In the genomic region with DNA sequence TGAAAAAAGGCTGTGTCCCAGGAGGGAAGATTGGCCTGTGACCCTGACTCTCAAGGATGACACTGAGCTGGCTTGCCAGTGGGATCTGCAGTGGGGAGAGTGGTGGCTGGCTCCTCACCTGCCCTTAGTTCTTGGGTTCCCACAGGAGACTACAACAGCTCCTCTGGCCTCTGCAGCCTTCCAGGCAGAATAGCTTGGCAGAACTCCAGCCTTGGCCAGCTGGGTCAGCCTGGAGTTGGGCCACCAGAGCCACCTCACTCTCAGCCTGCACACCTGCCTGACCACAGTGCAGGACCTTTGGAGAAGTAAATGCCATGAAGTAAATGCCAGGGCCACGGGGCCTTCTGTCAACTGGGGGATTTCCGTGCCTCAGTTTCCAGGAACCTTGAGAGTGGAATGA, we compare ENCODE assay signal across 16 mouse cellular contexts. TPM values are rescaled to one million over a fixed set of nuclear protein-coding genes. Genes with fewer than 3 reads are reported as not detected.
DNase-seq lines count a peak whose midpoint lies in the region; ATAC-seq lines count a peak whose summit lies in the region.
"Had no signal": no experiment of that assay in that cellular context is flagged by ENCODE, and none has a peak within 500 bp of the region (broad histone marks: within the 10 kb centered on the region; RNA-seq: fewer than 3 reads in every experiment).

No protein-coding gene starts in this region.

- no peak overlapping the region for H3K9ac ChIP-seq in forebrain, embryonic 15.5 days (replicated peaks)
- H3K9ac ChIP-seq in kidney, embryonic 15.5 days: no peak overlapping the region

- no peak for DNase-seq in forebrain, embryonic 10.5 days (ENCODE audit: extremely low spot score, low spot score)
- peak; percentile 6 to 19 for DNase-seq in kidney, adult 8-10 months
- peak; percentile 32 to 55 for DNase-seq in adrenal gland, postnatal 36 days
- peak; percentile 35 for DNase-seq in kidney, postnatal 10 days
- no peak for DNase-seq in thymus, postnatal 25 days
- DNase-seq: lung, adult 18-20 months; right cerebral cortex, postnatal 14 days had no signal

- peaks cover 39% of the 10 kb centered on the region for H3K4me1 ChIP-seq in forebrain, embryonic 10.5 days
- no peaks in the 10 kb centered on the region for H3K4me1 ChIP-seq in forebrain, embryonic 15.5 days
- 0 out of 2 replicates have a peak, but pooled peaks cover 6% of the 10 kb centered on the region for H3K4me1 ChIP-seq in kidney, embryonic 15.5 days

- H3K36me3 ChIP-seq in forebrain, embryonic 10.5 days (replicated peaks): no peaks in the 10 kb centered on the region
- H3K36me3 ChIP-seq in forebrain, embryonic 15.5 days: no peaks in the 10 kb centered on the region
- no peaks in the 10 kb centered on the region for H3K36me3 ChIP-seq in kidney, embryonic 15.5 days
- H3K36me3 ChIP-seq: hindbrain, embryonic 13.5 days had no signal

- no peak for ATAC-seq in forebrain, embryonic 15.5 days (replicated peaks)
- ATAC-seq in kidney, embryonic 15.5 days (replicated peaks; ENCODE audit: low FRiP score): no peak
- ATAC-seq: CD4-positive, CD25-positive, alpha-beta regulatory T cell, adult 4 months had no signal

- no peak overlapping the region for H3K4me3 ChIP-seq in forebrain, embryonic 10.5 days
- H3K4me3 ChIP-seq in forebrain, embryonic 15.5 days: no peak overlapping the region
- no peak overlapping the region for H3K4me3 ChIP-seq in kidney, embryonic 15.5 days (replicated peaks)
- H3K4me3 ChIP-seq: hindbrain, embryonic 13.5 days; left cerebral cortex, adult 2 months had no signal

- no peak overlapping the region for H3K4me2 ChIP-seq in forebrain, embryonic 15.5 days (replicated peaks)
- H3K4me2 ChIP-seq in kidney, embryonic 15.5 days: no peak overlapping the region
- H3K4me2 ChIP-seq: hindbrain, embryonic 13.5 days had no signal

- peak overlapping the region; percentile 20 for H3K27ac ChIP-seq in forebrain, embryonic 10.5 days
- H3K27ac ChIP-seq in forebrain, embryonic 15.5 days (replicated peaks): no peak overlapping the region
- no peak overlapping the region for H3K27ac ChIP-seq in kidney, embryonic 15.5 days
- H3K27ac ChIP-seq: hindbrain, embryonic 13.5 days; kidney, postnatal 0 days; left cerebral cortex, adult 2 months had no signal

- no peaks in the 10 kb centered on the region for H3K9me3 ChIP-seq in forebrain, embryonic 10.5 days
- no peaks in the 10 kb centered on the region; the same call in 1 of the 2 replicates for H3K9me3 ChIP-seq in forebrain, embryonic 15.5 days
- no peaks in the 10 kb centered on the region for H3K9me3 ChIP-seq in kidney, embryonic 15.5 days (replicated peaks)

- 93% methylated on average over 2 of the region's 2 CpGs for WGBS in forebrain, embryonic 10.5 days
- 93% methylated on average over 2 of the region's 2 CpGs for WGBS in forebrain, embryonic 15.5 days
- 82% methylated on average over 2 of the region's 2 CpGs for WGBS in kidney, embryonic 15.5 days

- H3K27me3 ChIP-seq in forebrain, embryonic 10.5 days (ENCODE audit: poor library complexity, severe bottlenecking): peaks cover 68% of the 10 kb centered on the region
- no peaks in the 10 kb centered on the region for H3K27me3 ChIP-seq in forebrain, embryonic 15.5 days
- H3K27me3 ChIP-seq in kidney, embryonic 15.5 days: peaks cover 26% of the 10 kb centered on the region

RNA-seq across cellular contexts. Expression of a gene that starts 13.9 kb away (rescaled TPM):
- polyA plus RNA-seq in forebrain, embryonic 10.5 days (2016; fragmentation: Nextera tagmentation; extraction: Ambion mirVana): 0.98 and 1.2 TPM in 2 replicates
- polyA plus RNA-seq in forebrain, embryonic 15.5 days (2015; fragmentation: Nextera tagmentation; extraction: Ambion mirVana): 2.5 and 2.7 TPM in 2 replicates
- polyA plus RNA-seq in kidney, embryonic 15.5 days (2015; fragmentation: Nextera tagmentation; extraction: Ambion mirVana): 0.36 and 0.53 TPM in 2 replicates
- under 1 TPM; 0.30 to 0.89 TPM for total RNA-seq in adrenal gland, postnatal 36 days (2021)
- total RNA-seq: gastrocnemius, postnatal 4 days; monocyte, adult 5-6 weeks had no signal
- polyA plus RNA-seq: CD4-positive, CD25-positive, alpha-beta regulatory T cell, adult 4 months had no signal

RNA-seq across cellular contexts. Expression of a gene that starts 23.2 kb away (rescaled TPM):
- polyA plus RNA-seq in forebrain, embryonic 10.5 days (2016; fragmentation: Nextera tagmentation; extraction: Ambion mirVana): not detected in 2 replicates
- not detected in 2 replicates for polyA plus RNA-seq in forebrain, embryonic 15.5 days (2015; fragmentation: Nextera tagmentation; extraction: Ambion mirVana)
- 0.14 TPM in 1 of 2 replicates, not detected in the other for polyA plus RNA-seq in kidney, embryonic 15.5 days (2015; fragmentation: Nextera tagmentation; extraction: Ambion mirVana)
- not detected for total RNA-seq in adrenal gland, postnatal 36 days (2021)
- total RNA-seq: common myeloid progenitor, adult 5-6 weeks; left cerebral cortex, adult 2 months; monocyte, adult 5-6 weeks had no signal
- polyA plus RNA-seq: hindbrain, embryonic 13.5 days; kidney, postnatal 0 days had no signal

Comparison
In these comparisons a context has a peak if more than half of its experiments do, and no peak if none do; other contexts are left out.
1. DNase-seq: peak in kidney, adult 8-10 months (2 of 2), adrenal gland, postnatal 36 days (2 of 2) and kidney, postnatal 10 days (single experiment); none in forebrain, embryonic 10.5 days (single experiment) and thymus, postnatal 25 days (single experiment).